Mouse (Mus musculus): ENCODE data around the gene Prkd2. TPM values are rescaled to one million over a fixed set of nuclear protein-coding genes. Genes with fewer than 3 reads are reported as not detected.
A peak's percentile ranks its signal among the peaks of the same experiment; 100 is the strongest.

Prkd2 gene
- polyA plus RNA-seq, 1 experiment from 2014 or later: 8.8 TPM

DNA sequence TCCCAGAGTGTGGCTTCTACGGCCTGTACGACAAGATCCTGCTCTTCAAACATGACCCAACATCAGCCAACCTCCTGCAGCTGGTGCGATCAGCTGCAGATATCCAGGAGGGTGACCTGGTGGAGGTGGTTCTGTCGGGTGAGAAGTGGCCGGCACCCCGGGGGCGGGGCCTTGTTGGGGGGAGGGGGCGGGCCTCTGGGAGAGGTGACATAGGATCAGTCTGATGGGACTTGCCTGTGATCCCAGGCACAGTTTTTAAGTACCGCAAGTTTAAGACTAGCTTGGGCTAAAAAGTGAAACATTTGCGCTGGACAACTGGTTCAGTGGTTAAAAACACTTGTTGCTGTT is 3.1 kb downstream of the Prkd2 start:
- Histone ChIP-seq H3K36me3 (peaks cover 27% of the 10 kb centered on the region), H3K4me1 (peaks cover 31% of the 10 kb centered on the region), H3K4me3 (peak overlapping the region; percentile 0; the same call in 1 of the 2 replicates), H3K9ac (0 out of 2 replicates have a peak overlapping the region, but pooled peaks have one; percentile 9), H3K27me3 (no peaks in the 10 kb centered on the region), H3K4me2 (replicated peaks) (peak overlapping the region; percentile 92), H3K9me3 (replicated peaks) (no peaks in the 10 kb centered on the region), H3K27ac (no peak overlapping the region)
- 38% methylated on average over 10 of the region's 10 CpGs for WGBS
- ATAC-seq (ENCODE audit: low FRiP score): no peak

DNA sequence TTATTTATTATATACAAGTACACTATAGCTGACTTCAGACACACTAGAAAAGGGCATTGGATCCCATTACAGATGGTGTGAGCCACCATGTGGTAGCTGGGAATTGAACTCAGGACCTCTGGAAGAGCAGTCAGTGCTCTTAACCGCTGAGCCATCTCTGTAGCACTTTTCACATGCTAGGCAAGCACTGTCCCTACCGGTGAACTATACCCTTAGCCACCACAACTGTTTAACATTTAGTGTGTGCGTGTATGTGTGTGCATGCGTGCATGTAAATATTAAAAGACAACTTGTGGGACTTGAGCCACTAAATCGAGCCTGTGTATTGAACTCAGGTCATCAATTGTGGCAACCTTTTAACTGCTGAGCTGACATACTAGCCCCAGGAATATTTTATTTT is 4.1 kb downstream of the Prkd2 start:
- 95% methylated on average over 5 of the region's 5 CpGs for WGBS
- Histone ChIP-seq H3K4me1 (peaks cover 28% of the 10 kb centered on the region), H3K9me3 (replicated peaks) (no peaks in the 10 kb centered on the region), H3K9ac (no peak overlapping the region), H3K27ac (no peak overlapping the region), H3K4me2 (replicated peaks) (no peak overlapping the region), H3K36me3 (peaks cover 22% of the 10 kb centered on the region), H3K27me3 (no peaks in the 10 kb centered on the region), H3K4me3 (no peak overlapping the region)
- no peak for ATAC-seq (ENCODE audit: low FRiP score)

DNA sequence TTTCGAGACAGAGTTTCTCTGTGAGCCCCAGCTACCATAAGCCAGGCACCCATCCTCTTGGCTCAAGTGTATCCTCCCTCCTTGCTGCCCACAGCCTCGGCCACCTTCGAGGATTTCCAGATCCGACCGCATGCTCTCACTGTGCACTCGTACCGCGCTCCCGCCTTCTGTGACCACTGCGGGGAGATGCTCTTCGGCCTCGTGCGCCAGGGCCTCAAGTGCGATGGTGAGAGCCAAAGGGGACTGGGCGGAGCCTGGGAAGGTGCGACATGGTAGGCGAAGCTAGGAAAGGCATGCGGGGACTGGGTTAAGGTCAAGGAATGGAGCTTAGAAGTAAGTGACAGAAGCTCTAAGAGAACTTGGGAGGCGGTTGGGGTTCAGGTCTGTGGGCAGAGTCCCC is 4.8 kb downstream of the Prkd2 start:
- peaks cover 26% of the 10 kb centered on the region for H3K36me3 ChIP-seq
- ATAC-seq (ENCODE audit: low FRiP score): no peak
- 85% methylated on average over 19 of the region's 19 CpGs for WGBS
- no peak overlapping the region for H3K27ac ChIP-seq
- no peak overlapping the region for H3K4me3 ChIP-seq
- no peaks in the 10 kb centered on the region for H3K27me3 ChIP-seq
- no peaks in the 10 kb centered on the region for H3K9me3 ChIP-seq (replicated peaks)
- no peak overlapping the region for H3K4me2 ChIP-seq (replicated peaks)
- peaks cover 24% of the 10 kb centered on the region for H3K4me1 ChIP-seq
- H3K9ac ChIP-seq: no peak overlapping the region

DNA sequence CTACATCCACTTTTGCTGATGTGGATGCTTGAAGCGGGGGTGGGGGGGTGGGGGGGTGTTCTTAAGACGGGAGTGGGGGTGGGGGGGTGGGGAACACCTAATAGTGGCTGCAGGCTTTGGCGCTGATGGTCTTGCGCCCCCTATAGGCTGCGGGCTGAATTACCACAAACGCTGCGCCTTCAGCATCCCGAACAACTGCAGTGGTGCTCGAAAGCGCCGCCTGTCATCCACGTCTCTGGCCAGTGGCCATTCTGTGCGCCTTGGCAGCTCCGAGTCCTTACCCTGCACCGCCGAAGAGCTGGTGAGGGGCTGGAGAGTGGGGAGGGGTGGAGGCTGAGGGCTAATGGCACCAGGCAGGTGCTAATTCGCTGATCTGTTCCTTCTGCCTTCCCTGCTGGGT is 5.9 kb downstream of the Prkd2 start:
- peaks cover 21% of the 10 kb centered on the region for H3K4me1 ChIP-seq
- 22% methylated on average over 17 of the region's 17 CpGs for WGBS
- ATAC-seq (ENCODE audit: low FRiP score): no peak
- H3K36me3 ChIP-seq: peaks cover 32% of the 10 kb centered on the region
- H3K27ac ChIP-seq: no peak overlapping the region
- no peaks in the 10 kb centered on the region for H3K9me3 ChIP-seq (replicated peaks)
- no peak overlapping the region for H3K9ac ChIP-seq
- H3K27me3 ChIP-seq: no peaks in the 10 kb centered on the region
- no peak overlapping the region for H3K4me3 ChIP-seq
- no peak overlapping the region for H3K4me2 ChIP-seq (replicated peaks)

DNA sequence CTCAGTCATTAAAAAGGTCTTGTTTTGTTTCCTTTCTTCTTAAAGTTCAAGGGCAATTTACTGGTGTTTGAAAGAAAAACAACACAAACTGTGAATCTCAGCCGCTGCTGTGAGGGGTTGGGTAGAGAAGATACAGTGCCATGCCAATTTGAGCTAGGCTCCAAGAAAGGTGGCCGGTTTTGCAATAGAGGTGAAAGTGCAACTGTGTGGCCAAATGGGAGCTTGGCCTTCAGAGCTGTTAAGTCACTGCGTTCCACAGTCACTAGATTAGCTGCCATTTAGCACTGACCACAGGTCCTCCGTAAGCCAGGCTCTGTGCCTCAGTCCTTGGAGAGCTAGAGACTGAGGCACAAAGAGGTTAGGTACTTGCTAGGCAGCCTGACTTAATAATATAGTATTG is 8.9 kb downstream of the Prkd2 start:
- Histone ChIP-seq H3K4me1 (no peaks in the 10 kb centered on the region), H3K27ac (no peak overlapping the region), H3K9ac (no peak overlapping the region), H3K4me3 (no peak overlapping the region), H3K27me3 (no peaks in the 10 kb centered on the region), H3K4me2 (replicated peaks) (no peak overlapping the region), H3K9me3 (replicated peaks) (no peaks in the 10 kb centered on the region), H3K36me3 (peaks cover 62% of the 10 kb centered on the region)
- ATAC-seq (ENCODE audit: low FRiP score): no peak
- 94% methylated on average over 4 of the region's 4 CpGs for WGBS

DNA sequence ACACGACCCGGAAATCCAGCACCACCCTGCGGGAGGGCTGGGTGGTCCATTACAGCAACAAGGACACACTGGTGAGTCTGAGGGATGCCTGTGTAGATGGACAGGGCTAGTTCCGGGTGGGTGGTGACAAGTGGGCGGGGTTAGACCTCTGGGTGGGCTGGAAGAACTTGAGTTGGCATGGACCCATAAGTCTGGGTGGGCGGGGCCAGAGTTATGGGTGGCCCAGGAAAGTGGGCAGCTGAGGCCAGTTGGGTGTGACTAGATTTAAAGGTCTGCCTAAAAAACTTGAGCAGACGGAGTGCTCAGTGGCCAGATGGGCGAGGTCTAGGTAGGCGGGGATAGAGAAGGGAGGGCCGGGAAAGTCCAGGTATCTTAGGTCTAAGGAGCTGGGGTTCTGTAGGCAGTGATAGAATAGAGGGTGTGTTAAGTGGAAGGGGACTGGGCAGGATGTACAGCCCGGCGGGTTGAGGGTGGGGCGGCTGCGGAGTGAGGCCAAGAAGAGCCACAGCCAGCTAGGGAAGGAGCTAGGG is 10.7 kb downstream of the Prkd2 start:
- Histone ChIP-seq H3K4me3 (no peak overlapping the region), H3K36me3 (peaks cover 79% of the 10 kb centered on the region), H3K9me3 (replicated peaks) (no peaks in the 10 kb centered on the region), H3K27me3 (no peaks in the 10 kb centered on the region), H3K4me2 (replicated peaks) (no peak overlapping the region), H3K27ac (no peak overlapping the region), H3K9ac (no peak overlapping the region), H3K4me1 (no peaks in the 10 kb centered on the region)
- WGBS: 89% methylated on average over 14 of the region's 14 CpGs
- ATAC-seq (ENCODE audit: low FRiP score): no peak

DNA sequence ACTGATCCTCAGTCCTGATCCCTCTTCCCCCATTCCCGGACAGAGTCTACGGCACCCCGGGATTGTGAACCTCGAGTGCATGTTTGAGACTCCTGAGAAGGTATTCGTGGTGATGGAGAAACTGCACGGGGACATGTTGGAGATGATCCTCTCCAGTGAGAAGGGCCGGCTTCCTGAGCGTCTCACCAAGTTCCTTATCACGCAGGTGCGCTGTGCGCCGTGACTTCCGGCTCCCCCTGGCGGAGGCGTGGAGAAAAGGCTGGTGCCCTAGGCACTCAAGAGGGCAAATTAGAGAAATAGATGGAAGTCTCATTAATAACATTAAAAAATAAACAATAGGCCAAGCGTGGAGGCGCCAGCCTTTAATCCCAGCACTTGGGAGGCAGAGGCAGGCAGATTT is 15.6 kb downstream of the Prkd2 start:
- ATAC-seq (ENCODE audit: low FRiP score): no peak
- H3K9ac ChIP-seq: no peak overlapping the region
- no peaks in the 10 kb centered on the region for H3K9me3 ChIP-seq (replicated peaks)
- H3K4me2 ChIP-seq (replicated peaks): no peak overlapping the region
- no peaks in the 10 kb centered on the region for H3K4me1 ChIP-seq
- peaks cover 48% of the 10 kb centered on the region for H3K36me3 ChIP-seq
- H3K4me3 ChIP-seq: no peak overlapping the region
- 23% methylated on average over 17 of the region's 17 CpGs for WGBS
- H3K27ac ChIP-seq: no peak overlapping the region
- no peaks in the 10 kb centered on the region for H3K27me3 ChIP-seq

DNA sequence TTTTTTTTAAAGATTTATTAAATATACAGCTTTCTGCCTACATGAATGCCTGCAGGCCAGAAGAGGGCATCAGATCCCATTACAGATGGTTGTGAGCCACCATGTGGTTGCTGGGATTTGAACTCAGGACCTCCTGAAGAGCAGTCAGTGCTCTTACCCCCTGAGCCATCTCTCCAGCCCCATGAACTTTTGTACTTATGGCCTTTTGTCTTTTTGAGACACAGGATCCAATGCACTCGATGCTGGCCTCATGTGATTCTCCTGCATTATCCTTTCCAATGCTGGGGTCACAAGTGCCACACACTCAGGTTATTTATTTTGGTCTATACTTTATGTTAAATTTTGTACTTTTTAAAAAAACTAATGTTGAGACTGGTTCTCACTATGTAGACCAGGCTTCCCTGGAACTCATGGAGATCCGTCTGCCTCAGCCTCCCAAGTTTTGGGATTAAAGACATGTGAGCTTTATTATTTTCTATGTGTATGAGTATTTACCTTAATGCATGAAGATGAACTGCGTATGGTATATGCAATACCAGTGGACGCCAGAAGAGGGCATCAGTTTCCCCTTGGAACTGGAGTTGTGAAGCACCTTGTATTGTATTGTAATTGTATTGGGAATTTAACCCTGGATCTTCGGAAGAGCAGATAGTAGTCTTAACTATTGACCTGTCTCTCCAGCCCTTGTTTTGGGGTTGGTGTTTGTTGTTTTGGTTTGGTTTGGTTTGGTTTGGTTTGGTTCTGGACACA is 17.4 kb downstream of the Prkd2 start:
- Histone ChIP-seq H3K9me3 (replicated peaks) (no peaks in the 10 kb centered on the region), H3K27ac (no peak overlapping the region), H3K27me3 (no peaks in the 10 kb centered on the region), H3K4me2 (replicated peaks) (no peak overlapping the region), H3K9ac (no peak overlapping the region), H3K4me3 (no peak overlapping the region), H3K36me3 (peaks cover 47% of the 10 kb centered on the region), H3K4me1 (no peaks in the 10 kb centered on the region)
- 32% methylated on average over 5 of the region's 5 CpGs for WGBS
- no peak for ATAC-seq (ENCODE audit: low FRiP score)

DNA sequence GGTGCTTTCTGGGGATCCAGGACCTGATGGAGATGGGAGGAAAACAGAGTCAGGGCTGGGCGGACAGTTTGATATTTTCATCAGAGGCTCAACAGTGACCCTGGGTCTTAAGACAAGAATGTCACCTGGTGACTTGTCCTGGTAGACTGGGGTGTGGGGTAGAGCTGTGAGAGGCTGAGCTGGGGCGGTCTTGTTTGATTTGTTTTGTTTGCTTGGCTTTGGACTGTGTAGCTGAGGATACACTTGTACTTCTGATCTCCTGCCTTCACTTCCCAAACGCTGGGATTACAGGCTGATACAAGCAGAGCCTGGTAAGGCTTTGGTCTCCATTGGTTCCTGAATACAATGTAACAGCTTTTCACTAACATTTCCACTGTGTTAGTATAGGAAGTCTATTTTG is 24.8 kb downstream of the Prkd2 start:
- ATAC-seq (ENCODE audit: low FRiP score): no peak
- Histone ChIP-seq H3K4me3 (no peak overlapping the region), H3K4me1 (peaks cover 3% of the 10 kb centered on the region; the same call in 1 of the 2 replicates), H3K9ac (no peak overlapping the region), H3K36me3 (peaks cover 44% of the 10 kb centered on the region), H3K9me3 (replicated peaks) (no peaks in the 10 kb centered on the region), H3K27me3 (no peaks in the 10 kb centered on the region), H3K27ac (no peak overlapping the region), H3K4me2 (replicated peaks) (no peak overlapping the region)
- WGBS: 88% methylated on average over 3 of the region's 3 CpGs

DNA sequence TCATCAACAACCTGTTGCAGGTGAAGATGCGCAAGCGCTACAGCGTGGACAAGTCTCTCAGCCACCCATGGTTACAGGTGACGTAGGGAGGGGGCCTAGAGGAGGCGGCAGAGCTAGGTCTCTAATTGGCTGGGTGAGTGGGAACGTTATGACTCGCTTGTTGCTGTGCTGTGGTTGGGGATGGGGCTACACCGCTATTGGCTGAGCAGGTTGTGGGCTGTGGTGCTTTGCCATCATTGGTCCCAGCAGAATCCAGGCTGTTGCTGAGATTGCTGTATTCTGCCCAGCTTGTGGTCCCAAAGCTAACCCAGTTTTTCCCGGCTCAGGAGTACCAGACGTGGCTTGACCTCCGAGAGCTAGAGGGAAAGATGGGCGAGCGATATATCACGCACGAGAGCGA is 26.8 kb downstream of the Prkd2 start:
- Histone ChIP-seq H3K9ac (peak overlapping the region; percentile 41; the same call in 1 of the 2 replicates), H3K27me3 (no peaks in the 10 kb centered on the region), H3K27ac (peak overlapping the region; percentile 71), H3K9me3 (replicated peaks) (no peaks in the 10 kb centered on the region), H3K4me1 (peaks cover 3% of the 10 kb centered on the region; the same call in 1 of the 2 replicates), H3K36me3 (peaks cover 34% of the 10 kb centered on the region), H3K4me2 (replicated peaks) (peak overlapping the region; percentile 50), H3K4me3 (peak overlapping the region; percentile 24)
- 14% methylated on average over 16 of the region's 16 CpGs for WGBS
- peak; percentile 93 for ATAC-seq (ENCODE audit: low FRiP score)

DNA sequence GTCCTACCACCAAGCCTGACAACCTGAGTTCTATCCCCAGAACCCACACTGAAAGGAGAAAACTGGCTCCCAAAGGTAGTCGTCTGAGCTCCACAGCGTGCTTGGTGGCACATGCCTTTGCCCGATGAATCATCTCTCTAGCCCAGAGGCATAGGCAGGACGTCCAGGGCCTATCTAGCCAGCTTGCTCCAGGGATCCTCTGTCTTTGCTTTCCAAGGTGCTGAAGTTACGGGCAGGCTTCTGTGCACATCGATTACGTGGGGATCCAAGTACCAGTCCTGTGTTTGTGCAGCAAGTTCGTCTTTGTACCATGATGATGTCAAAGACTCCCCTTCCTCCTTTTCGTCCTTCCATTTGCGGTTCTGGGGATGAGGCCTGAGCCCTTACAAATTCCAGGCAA is 28.9 kb downstream of the Prkd2 start:
- H3K9ac ChIP-seq: no peak overlapping the region
- no peaks in the 10 kb centered on the region for H3K9me3 ChIP-seq (replicated peaks)
- no peak for ATAC-seq (ENCODE audit: low FRiP score)
- H3K4me2 ChIP-seq (replicated peaks): no peak overlapping the region
- 80% methylated on average over 10 of the region's 10 CpGs for WGBS
- no peak overlapping the region for H3K27ac ChIP-seq
- H3K4me3 ChIP-seq: no peak overlapping the region
- no peaks in the 10 kb centered on the region for H3K27me3 ChIP-seq
- H3K4me1 ChIP-seq: peaks cover 13% of the 10 kb centered on the region
- H3K36me3 ChIP-seq: peaks cover 20% of the 10 kb centered on the region; the same call in 1 of the 2 replicates

DNA sequence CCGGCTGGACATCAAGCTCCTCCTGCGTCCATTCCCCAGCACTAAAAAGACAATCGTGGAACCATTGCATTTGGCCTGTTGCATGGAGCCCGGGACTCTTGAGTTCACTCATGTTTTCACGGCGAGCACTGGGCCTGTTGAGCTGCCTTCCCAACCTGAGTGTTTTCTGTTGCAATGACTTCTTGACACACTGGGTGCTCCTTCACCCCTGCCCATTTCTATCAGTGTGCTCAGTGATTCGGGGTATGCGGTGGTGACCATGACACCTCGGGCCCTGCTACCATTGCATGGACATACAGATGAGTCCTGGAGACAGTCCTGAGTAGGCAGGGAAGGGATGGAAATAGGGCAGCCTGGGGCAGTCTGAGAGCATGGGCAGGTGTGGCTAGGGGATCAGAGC is 29.8 kb downstream of the Prkd2 start:
- no peak for ATAC-seq (ENCODE audit: low FRiP score)
- H3K27me3 ChIP-seq: no peaks in the 10 kb centered on the region
- H3K9me3 ChIP-seq (replicated peaks): no peaks in the 10 kb centered on the region
- peaks cover 18% of the 10 kb centered on the region; the same call in 1 of the 2 replicates for H3K36me3 ChIP-seq
- no peak overlapping the region for H3K4me2 ChIP-seq (replicated peaks)
- H3K4me1 ChIP-seq: peaks cover 20% of the 10 kb centered on the region
- H3K4me3 ChIP-seq: no peak overlapping the region
- H3K9ac ChIP-seq: no peak overlapping the region
- H3K27ac ChIP-seq: no peak overlapping the region
- WGBS: 90% methylated on average over 9 of the region's 9 CpGs

DNA sequence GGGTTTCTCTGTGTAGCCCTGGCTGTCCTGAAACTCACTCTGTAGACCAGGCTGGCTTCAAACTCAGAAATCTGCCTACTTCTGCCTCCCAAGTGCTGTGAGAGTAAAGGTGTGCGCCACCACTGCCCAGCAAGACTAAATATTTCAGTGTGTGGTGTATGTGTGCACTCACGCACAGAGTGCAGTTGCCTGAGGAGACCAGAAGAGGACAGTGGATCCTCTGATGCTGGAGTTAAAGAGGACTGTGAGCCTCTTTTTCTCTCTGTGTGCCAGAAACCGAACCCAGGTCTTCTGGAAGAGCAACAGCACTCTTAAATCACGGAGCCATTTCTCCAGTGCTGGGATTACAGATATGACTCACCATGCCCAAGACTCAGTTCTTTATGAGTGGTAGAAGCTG is 30.7 kb downstream of the Prkd2 start:
- ATAC-seq (ENCODE audit: low FRiP score): no peak
- Histone ChIP-seq H3K9me3 (replicated peaks) (no peaks in the 10 kb centered on the region), H3K27ac (no peak overlapping the region), H3K4me2 (replicated peaks) (no peak overlapping the region), H3K36me3 (peaks cover 14% of the 10 kb centered on the region; the same call in 1 of the 2 replicates), H3K4me1 (peaks cover 20% of the 10 kb centered on the region), H3K9ac (no peak overlapping the region), H3K4me3 (no peak overlapping the region), H3K27me3 (no peaks in the 10 kb centered on the region)
- 93% methylated on average over 4 of the region's 4 CpGs for WGBS
